Mouse (Mus musculus) forebrain, embryonic 11.5 days (tissue): ENCODE measurements at regions not wholly inside any gene's neighbourhood (a gene's known extent, or its start where the extent isn't known, plus 50 kb on each side); places are given as distances from the start of the nearest gene placed in this dataset.

ENCODE experiments used
- ATAC-seq: fragments of 200-750 bp; cut with Nextera tagmentation; replicated peaks from 2 replicates; pipeline ENCODE4 v1.8.0; 2017; ENCODE audit warnings: moderate TSS enrichment; ENCODE audit not compliant: low FRiP score
- DNase-seq: peaks from one replicate; pipeline ENCODE4 v3.0.0-alpha.2; 2017; ENCODE audit warnings: low spot score
- H3K27ac ChIP-seq: fragments of 300-500 bp; sonication (generic); 2 replicates; pipeline ENCODE4 v1.5.1; 2014; ENCODE audit warnings: low read depth, low read length
- H3K27me3 ChIP-seq: fragments of 300-500 bp; sonication (generic); 2 replicates; pipeline ENCODE4 v1.6.1; 2014; ENCODE audit warnings: mild to moderate bottlenecking, low read length, mixed read lengths; ENCODE audit not compliant: control insufficient read depth, insufficient read depth
- H3K36me3 ChIP-seq: fragments of 300-500 bp; sonication (generic); 2 replicates; pipeline ENCODE4 v1.6.1; 2014; ENCODE audit warnings: mild to moderate bottlenecking, low read length, moderate library complexity, mixed read lengths; ENCODE audit not compliant: control insufficient read depth, insufficient read depth
- H3K4me1 ChIP-seq: fragments of 300-500 bp; sonication (generic); replicated peaks from 2 replicates; pipeline ENCODE4 v1.6.1; 2014; ENCODE audit warnings: low read length, mixed read lengths; ENCODE audit not compliant: control insufficient read depth, insufficient read depth
- H3K4me2 ChIP-seq: fragments of 300-500 bp; sonication (generic); 2 replicates; pipeline ENCODE4 v1.6.1; 2014; ENCODE audit warnings: low read depth, mild to moderate bottlenecking, low read length, moderate library complexity, mixed read lengths; ENCODE audit not compliant: severe bottlenecking
- H3K4me3 ChIP-seq: fragments of 300-500 bp; sonication (generic); 2 replicates; pipeline ENCODE4 v1.5.1; 2014; ENCODE audit warnings: low read depth, low read length
- H3K9ac ChIP-seq: fragments of 300-500 bp; sonication (generic); 2 replicates; pipeline ENCODE4 v1.6.1; 2014; ENCODE audit warnings: low read length
- H3K9me3 ChIP-seq: fragments of 300-500 bp; sonication (generic); 2 replicates; pipeline ENCODE4 v1.6.1; 2016; ENCODE audit warnings: low read length, mixed read lengths; ENCODE audit not compliant: control insufficient read depth
- WGBS: fragments of 180-500 bp; shearing (Covaris S2); extraction: QIAGEN DNeasy Blood & Tissue Kit; methylation state at CpG from one replicate; pipeline ENCODE4 v1.1.7; 2014; 5-methylcytosine and 5-hydroxymethylcytosine counted together

GRCm38 (mm10) chr3:41239246-41239645 lies 156.4 kb upstream of the Pgrmc2 start:
- Histone ChIP-seq H3K9ac (no peak overlapping the region), H3K4me3 (no peak overlapping the region), H3K36me3 (no peaks in the 10 kb centered on the region), H3K4me2 (no peak overlapping the region), H3K4me1 (no peaks in the 10 kb centered on the region), H3K9me3 (no peaks in the 10 kb centered on the region), H3K27me3 (no peaks in the 10 kb centered on the region), H3K27ac (no peak overlapping the region)
- ATAC-seq (no peak), DNase-seq (no peak)
- 89% methylated on average over 6 of the region's 6 CpGs for WGBS

- Histone ChIP-seq H3K36me3 (no peaks in the 10 kb centered on the region), H3K27me3 (no peaks in the 10 kb centered on the region), H3K9ac (no peak overlapping the region), H3K4me3 (no peak overlapping the region), H3K4me1 (no peaks in the 10 kb centered on the region), H3K27ac (no peak overlapping the region), H3K4me2 (no peak overlapping the region), H3K9me3 (no peaks in the 10 kb centered on the region)
- WGBS: 92% methylated on average over 7 of the region's 7 CpGs
- no peak for DNase-seq
- no peak for ATAC-seq
Measured at GRCm38 (mm10) chr3:41238046-41238445, 155.2 kb upstream of the Pgrmc2 start.

GRCm38 (mm10) chr3:41235610-41236009 lies 152.8 kb upstream of the Pgrmc2 start:
- H3K9me3 ChIP-seq: no peaks in the 10 kb centered on the region
- WGBS: 89% methylated on average over 2 of the region's 2 CpGs
- H3K27ac ChIP-seq: no peak overlapping the region
- H3K4me2 ChIP-seq: no peak overlapping the region
- H3K27me3 ChIP-seq: no peaks in the 10 kb centered on the region
- no peak for DNase-seq
- no peak for ATAC-seq
- H3K4me1 ChIP-seq: no peaks in the 10 kb centered on the region
- H3K36me3 ChIP-seq: no peaks in the 10 kb centered on the region
- no peak overlapping the region for H3K9ac ChIP-seq
- H3K4me3 ChIP-seq: no peak overlapping the region

GRCm38 (mm10) chr3:41234994-41235393 lies 152.1 kb upstream of the Pgrmc2 start:
- WGBS: 73% methylated on average over 9 of the region's 9 CpGs
- ATAC-seq: no peak

GRCm38 (mm10) chr3:41234191-41234590 lies 151.3 kb upstream of the Pgrmc2 start:
- DNase-seq (no peak), ATAC-seq (no peak)
- no peak overlapping the region for H3K27ac ChIP-seq
- 72% methylated on average over 7 of the region's 7 CpGs for WGBS
- no peak overlapping the region for H3K4me2 ChIP-seq
- no peaks in the 10 kb centered on the region for H3K9me3 ChIP-seq
- H3K9ac ChIP-seq: no peak overlapping the region
- H3K4me1 ChIP-seq: no peaks in the 10 kb centered on the region
- no peaks in the 10 kb centered on the region for H3K36me3 ChIP-seq
- no peaks in the 10 kb centered on the region for H3K27me3 ChIP-seq
- no peak overlapping the region for H3K4me3 ChIP-seq

More at GRCm38 (mm10) chr3:41234994-41235393, 152.1 kb upstream of the Pgrmc2 start:
- H3K9me3 ChIP-seq: no peaks in the 10 kb centered on the region
- DNase-seq: no peak
- H3K4me3 ChIP-seq: no peak overlapping the region
- no peaks in the 10 kb centered on the region for H3K27me3 ChIP-seq
- no peaks in the 10 kb centered on the region for H3K4me1 ChIP-seq
- H3K9ac ChIP-seq: no peak overlapping the region
- no peaks in the 10 kb centered on the region for H3K36me3 ChIP-seq
- H3K27ac ChIP-seq: no peak overlapping the region
- no peak overlapping the region for H3K4me2 ChIP-seq

GRCm38 (mm10) chr3:41233439-41233838 lies 150.6 kb upstream of the Pgrmc2 start:
- DNase-seq: no peak
- 85% methylated on average over 8 of the region's 8 CpGs for WGBS

GRCm38 (mm10) chr3:41230961-41231377 lies 148.1 kb upstream of the Pgrmc2 start:
- 92% methylated on average over 3 of the region's 3 CpGs for WGBS
- no peak overlapping the region for H3K9ac ChIP-seq
- no peak for DNase-seq

More at GRCm38 (mm10) chr3:41233439-41233838, 150.6 kb upstream of the Pgrmc2 start:
- Histone ChIP-seq H3K9ac (no peak overlapping the region), H3K36me3 (no peaks in the 10 kb centered on the region), H3K27ac (no peak overlapping the region), H3K27me3 (no peaks in the 10 kb centered on the region), H3K4me3 (no peak overlapping the region), H3K9me3 (no peaks in the 10 kb centered on the region), H3K4me2 (no peak overlapping the region), H3K4me1 (no peaks in the 10 kb centered on the region)
- ATAC-seq: no peak

GRCm38 (mm10) chr3:41229493-41229892 lies 146.6 kb upstream of the Pgrmc2 start:
- H3K36me3 ChIP-seq: no peaks in the 10 kb centered on the region
- H3K4me2 ChIP-seq: no peak overlapping the region
- no peaks in the 10 kb centered on the region for H3K9me3 ChIP-seq
- no peak overlapping the region for H3K27ac ChIP-seq
- no peak for ATAC-seq
- H3K4me3 ChIP-seq: no peak overlapping the region
- H3K4me1 ChIP-seq: no peaks in the 10 kb centered on the region
- WGBS: 83% methylated on average over 2 of the region's 2 CpGs
- no peak overlapping the region for H3K9ac ChIP-seq
- H3K27me3 ChIP-seq: no peaks in the 10 kb centered on the region
- DNase-seq: no peak

More at GRCm38 (mm10) chr3:41230961-41231377, 148.1 kb upstream of the Pgrmc2 start:
- Histone ChIP-seq H3K27me3 (no peaks in the 10 kb centered on the region), H3K27ac (no peak overlapping the region), H3K4me1 (no peaks in the 10 kb centered on the region), H3K9me3 (no peaks in the 10 kb centered on the region), H3K4me2 (no peak overlapping the region), H3K4me3 (no peak overlapping the region), H3K36me3 (no peaks in the 10 kb centered on the region)
- ATAC-seq: no peak

- H3K27ac ChIP-seq: no peak overlapping the region
- peak; percentile 83; the same call in 1 of the 2 replicates for ATAC-seq
- DNase-seq: peak; percentile 61
- H3K4me3 ChIP-seq: no peak overlapping the region
- H3K9me3 ChIP-seq: no peaks in the 10 kb centered on the region
- H3K4me1 ChIP-seq: no peaks in the 10 kb centered on the region
- no peak overlapping the region for H3K4me2 ChIP-seq
- H3K36me3 ChIP-seq: no peaks in the 10 kb centered on the region
- 29% methylated on average over 7 of the region's 7 CpGs for WGBS
- H3K27me3 ChIP-seq: no peaks in the 10 kb centered on the region
- H3K9ac ChIP-seq: no peak overlapping the region
Measured at GRCm38 (mm10) chr3:41228536-41228935, 145.7 kb upstream of the Pgrmc2 start.
